Mouse (Mus musculus) midbrain, embryonic 13.5 days (tissue): ENCODE results near the gene Tnf. TPM values are rescaled to one million over a fixed set of nuclear protein-coding genes. Genes with fewer than 3 reads are reported as not detected.
A peak's percentile ranks its signal among the peaks of the same experiment; 100 is the strongest.

ENCODE experiments used
- ATAC-seq: fragments of 200-750 bp; cut with Nextera tagmentation; 2 replicates; pipeline ENCODE4 v1.8.0; 2017; ENCODE audit warnings: mild to moderate bottlenecking, moderate TSS enrichment, moderate library complexity
- H3K27ac ChIP-seq: fragments of 300-500 bp; sonication (generic); 2 replicates; pipeline ENCODE4 v1.5.1; 2015; ENCODE audit warnings: inconsistent platforms, mild to moderate bottlenecking, moderate library complexity
- H3K27me3 ChIP-seq: fragments of 300-500 bp; sonication (generic); 2 replicates; pipeline ENCODE4 v1.6.1; 2015; ENCODE audit warnings: mild to moderate bottlenecking, inconsistent platforms
- H3K36me3 ChIP-seq: fragments of 300-500 bp; sonication (generic); 2 replicates; pipeline ENCODE4 v1.6.1; 2015; ENCODE audit warnings: mild to moderate bottlenecking, inconsistent platforms
- H3K4me1 ChIP-seq: fragments of 300-500 bp; sonication (generic); replicated peaks from 2 replicates; pipeline ENCODE4 v1.6.1; 2015; ENCODE audit warnings: inconsistent platforms
- H3K4me2 ChIP-seq: fragments of 300-500 bp; sonication (generic); replicated peaks from 2 replicates; pipeline ENCODE4 v1.6.1; 2015; ENCODE audit warnings: moderate library complexity, mild to moderate bottlenecking, inconsistent platforms
- H3K4me3 ChIP-seq: fragments of 300-500 bp; sonication (generic); replicated peaks from 2 replicates; pipeline ENCODE4 v1.5.1; 2015; ENCODE audit warnings: mild to moderate bottlenecking, inconsistent platforms
- H3K9ac ChIP-seq: fragments of 300-500 bp; sonication (generic); replicated peaks from 2 replicates; pipeline ENCODE4 v1.6.1; 2015; ENCODE audit warnings: mild to moderate bottlenecking, inconsistent platforms
- H3K9me3 ChIP-seq: fragments of 300-500 bp; sonication (generic); 2 replicates; pipeline ENCODE4 v1.6.1; 2016; ENCODE audit warnings: mild to moderate bottlenecking, inconsistent platforms
- WGBS: fragments of 180-500 bp; shearing (Covaris S2); methylation state at CpG from one replicate; pipeline ENCODE4 v1.1.7; 2015; 5-methylcytosine and 5-hydroxymethylcytosine counted together
- polyA plus RNA-seq: library from polyadenylated mRNA; unstranded; fragments of >200 nt; fragmentation: Nextera tagmentation; extraction: Ambion mirVana; gene quantifications from 2 replicates; pipeline ENCODE4 v1.2.1, GENCODE M21; 2015

Tnf gene
- polyA plus RNA-seq, 1 experiment from 2014 or later = not detected

- no peaks in the 10 kb centered on the region for H3K27me3 ChIP-seq
- WGBS = 88% methylated on average over 5 of the region's 5 CpGs
Observed at GRCm38 (mm10) chr17:35232659-35233058, 30.9 kb upstream of the Tnf start.

GRCm38 (mm10) chr17:35232043-35232442 lies 30.2 kb upstream of the Tnf start:
- no peaks in the 10 kb centered on the region for H3K27me3 ChIP-seq
- no peak overlapping the region for H3K27ac ChIP-seq
- 12% methylated on average over 12 of the region's 12 CpGs for WGBS
- peaks cover 28% of the 10 kb centered on the region for H3K4me1 ChIP-seq
- H3K36me3 ChIP-seq = peaks cover 45% of the 10 kb centered on the region
- H3K4me2 ChIP-seq = peak overlapping the region; percentile 23; the same call in 1 of the 2 replicates
- ATAC-seq = no peak
- no peaks in the 10 kb centered on the region for H3K9me3 ChIP-seq
- H3K9ac ChIP-seq = peak overlapping the region; percentile 32; the same call in 1 of the 2 replicates
- H3K4me3 ChIP-seq = no peak overlapping the region; the same call in 1 of the 2 replicates

More at GRCm38 (mm10) chr17:35232659-35233058, 30.9 kb upstream of the Tnf start:
- Histone ChIP-seq H3K36me3 (peaks cover 39% of the 10 kb centered on the region), H3K9ac (no peak overlapping the region), H3K9me3 (no peaks in the 10 kb centered on the region), H3K4me2 (no peak overlapping the region), H3K4me1 (peaks cover 33% of the 10 kb centered on the region), H3K27ac (no peak overlapping the region), H3K4me3 (no peak overlapping the region)
- no peak for ATAC-seq

- Histone ChIP-seq H3K27ac (no peak overlapping the region), H3K9me3 (no peaks in the 10 kb centered on the region), H3K27me3 (no peaks in the 10 kb centered on the region), H3K9ac (no peak overlapping the region), H3K4me1 (peaks cover 21% of the 10 kb centered on the region), H3K4me3 (no peak overlapping the region), H3K36me3 (peaks cover 49% of the 10 kb centered on the region), H3K4me2 (no peak overlapping the region)
- 95% methylated on average over 10 of the region's 10 CpGs for WGBS
- ATAC-seq = no peak
Observed at GRCm38 (mm10) chr17:35231022-35231421, 29.2 kb upstream of the Tnf start.

GRCm38 (mm10) chr17:35226561-35227046 lies 24.8 kb upstream of the Tnf start:
- WGBS = 89% methylated on average over 14 of the region's 14 CpGs
- ATAC-seq = no peak
- Histone ChIP-seq H3K9ac (no peak overlapping the region), H3K4me1 (peaks cover under 1% of the 10 kb centered on the region; the same call in 1 of the 2 replicates), H3K4me3 (no peak overlapping the region), H3K27ac (no peak overlapping the region), H3K4me2 (no peak overlapping the region), H3K36me3 (peaks cover 62% of the 10 kb centered on the region), H3K9me3 (no peaks in the 10 kb centered on the region), H3K27me3 (no peaks in the 10 kb centered on the region)

DNA sequence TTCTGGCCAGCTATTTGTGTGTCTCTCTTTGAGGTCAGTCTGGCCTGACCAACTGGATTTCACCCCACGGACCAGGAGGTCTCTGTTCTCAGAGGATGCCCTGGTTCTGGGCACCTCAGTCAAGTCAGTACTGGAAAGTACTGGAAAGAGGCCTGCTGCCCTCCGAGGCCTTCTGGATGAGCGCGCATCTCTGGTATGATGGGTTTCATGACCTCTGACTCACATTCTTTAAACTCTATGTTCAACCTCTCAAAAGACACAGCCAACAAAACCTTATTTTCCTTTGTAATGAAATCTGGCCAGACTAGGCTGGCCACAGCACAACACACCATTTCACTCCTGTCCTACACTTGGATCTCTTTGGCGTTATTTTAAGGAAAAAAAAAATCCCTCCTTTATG lies 23.6 kb upstream of the Tnf start:
- WGBS = 97% methylated on average over 5 of the region's 5 CpGs
- H3K4me1 ChIP-seq = no peaks in the 10 kb centered on the region
- ATAC-seq = no peak

DNA sequence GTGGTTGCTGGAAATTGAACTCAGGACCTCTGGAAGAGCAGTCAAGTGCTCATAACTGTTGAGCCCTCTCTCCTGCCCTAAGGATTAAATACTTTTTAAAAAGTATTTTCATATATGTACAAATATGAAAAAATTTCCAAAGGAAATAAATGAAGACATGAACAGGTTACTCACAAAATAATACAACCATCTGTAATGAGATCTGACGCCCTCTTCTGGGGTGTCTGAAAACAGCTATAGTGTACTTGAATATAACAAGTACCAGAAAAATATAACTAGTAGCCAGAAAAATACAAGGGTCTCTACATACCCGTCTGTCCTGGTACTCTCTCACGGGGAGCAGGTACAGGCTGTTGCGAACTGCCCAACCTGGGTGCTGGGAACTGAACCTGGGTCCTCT lies 22.8 kb upstream of the Tnf start:
- Histone ChIP-seq H3K9me3 (no peaks in the 10 kb centered on the region), H3K4me2 (no peak overlapping the region), H3K36me3 (peaks cover 64% of the 10 kb centered on the region), H3K9ac (no peak overlapping the region), H3K27ac (no peak overlapping the region), H3K27me3 (no peaks in the 10 kb centered on the region), H3K4me3 (no peak overlapping the region), H3K4me1 (no peaks in the 10 kb centered on the region)
- no peak for ATAC-seq
- 93% methylated on average over 4 of the region's 4 CpGs for WGBS

More for the DNA sequence above, 23.6 kb upstream of the Tnf start:
- peaks cover 63% of the 10 kb centered on the region for H3K36me3 ChIP-seq
- H3K9ac ChIP-seq = no peak overlapping the region
- no peaks in the 10 kb centered on the region for H3K27me3 ChIP-seq
- H3K27ac ChIP-seq = no peak overlapping the region
- H3K4me3 ChIP-seq = no peak overlapping the region
- H3K9me3 ChIP-seq = no peaks in the 10 kb centered on the region
- no peak overlapping the region for H3K4me2 ChIP-seq

DNA sequence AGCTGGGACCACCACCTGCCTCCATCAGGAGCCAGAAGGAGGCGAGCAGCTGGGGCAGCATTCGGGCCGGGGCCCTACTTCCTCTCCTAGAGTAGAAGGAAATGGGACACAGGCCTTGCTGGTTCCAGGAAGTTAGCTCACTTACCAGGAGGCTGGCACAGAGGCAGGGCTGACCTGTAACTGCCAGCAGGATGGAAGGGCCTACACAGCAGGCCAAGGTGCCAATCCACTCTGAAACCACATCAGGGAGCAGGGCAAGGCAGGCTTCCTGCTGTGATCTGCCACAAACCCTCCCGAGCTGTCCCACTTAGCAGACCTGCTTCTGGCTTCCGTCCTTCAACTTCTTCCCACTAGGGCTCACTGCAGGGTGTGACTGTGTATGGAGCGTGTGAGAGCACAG lies 20.5 kb upstream of the Tnf start:
- no peak for ATAC-seq
- no peak overlapping the region for H3K4me3 ChIP-seq
- WGBS = 80% methylated on average over 6 of the region's 6 CpGs
- no peak overlapping the region for H3K4me2 ChIP-seq
- no peak overlapping the region for H3K27ac ChIP-seq
- H3K36me3 ChIP-seq = peaks cover 51% of the 10 kb centered on the region
- no peak overlapping the region for H3K9ac ChIP-seq
- H3K4me1 ChIP-seq = no peaks in the 10 kb centered on the region
- no peaks in the 10 kb centered on the region for H3K27me3 ChIP-seq
- no peaks in the 10 kb centered on the region for H3K9me3 ChIP-seq

GRCm38 (mm10) chr17:35220156-35220952 lies 18.5 kb upstream of the Tnf start, which contains the start of gene Gm16181:
Gm16181 (plus strand) TSS chr17:35220834.
- no peak within 1 kb of the TSS for H3K4me2 ChIP-seq
- H3K27ac ChIP-seq = no peak within 1 kb of the TSS
- H3K4me3 ChIP-seq = no peak within 1 kb of the TSS
- H3K9ac ChIP-seq = 0 out of 2 replicates have a peak within 1 kb of the TSS, but pooled peaks have one; percentile 14
- H3K4me1 ChIP-seq = no peaks in the 10 kb centered on the region
- H3K27me3 ChIP-seq = no peaks in the 10 kb centered on the region
- no peaks in the 10 kb centered on the region for H3K9me3 ChIP-seq
- peaks cover 44% of the 10 kb centered on the region for H3K36me3 ChIP-seq
- 84% methylated on average over 28 of the region's 28 CpGs for WGBS
- peak; percentile 30; the same call in 1 of the 2 replicates for ATAC-seq

DNA sequence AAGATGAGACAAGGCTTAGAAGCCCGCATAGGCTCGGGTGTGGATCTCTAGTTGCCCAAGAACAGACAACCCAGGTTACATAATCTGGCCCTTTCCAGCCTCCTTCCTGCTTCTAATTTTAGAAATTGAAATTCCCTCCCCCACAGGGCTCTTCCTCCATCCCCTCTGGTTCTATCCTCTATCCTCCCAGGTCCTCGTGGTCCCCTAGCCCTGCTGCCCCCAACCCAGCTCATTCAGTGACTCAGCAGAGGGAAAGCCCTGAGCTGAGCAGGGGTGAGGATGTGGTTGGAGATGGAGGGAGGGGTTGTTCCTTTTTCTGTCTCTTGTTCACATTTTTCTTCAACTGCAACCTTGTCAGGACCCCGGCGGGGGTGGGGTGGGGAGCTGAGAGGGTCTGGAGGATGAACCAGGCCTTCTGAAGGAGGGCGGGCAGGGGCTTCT lies 17.8 kb upstream of the Tnf start:
- Histone ChIP-seq H3K27ac (no peak overlapping the region), H3K36me3 (peaks cover 37% of the 10 kb centered on the region), H3K9ac (no peak overlapping the region), H3K4me2 (no peak overlapping the region), H3K9me3 (no peaks in the 10 kb centered on the region), H3K4me3 (no peak overlapping the region), H3K27me3 (no peaks in the 10 kb centered on the region), H3K4me1 (no peaks in the 10 kb centered on the region)
- no peak for ATAC-seq
- 93% methylated on average over 6 of the region's 6 CpGs for WGBS

DNA sequence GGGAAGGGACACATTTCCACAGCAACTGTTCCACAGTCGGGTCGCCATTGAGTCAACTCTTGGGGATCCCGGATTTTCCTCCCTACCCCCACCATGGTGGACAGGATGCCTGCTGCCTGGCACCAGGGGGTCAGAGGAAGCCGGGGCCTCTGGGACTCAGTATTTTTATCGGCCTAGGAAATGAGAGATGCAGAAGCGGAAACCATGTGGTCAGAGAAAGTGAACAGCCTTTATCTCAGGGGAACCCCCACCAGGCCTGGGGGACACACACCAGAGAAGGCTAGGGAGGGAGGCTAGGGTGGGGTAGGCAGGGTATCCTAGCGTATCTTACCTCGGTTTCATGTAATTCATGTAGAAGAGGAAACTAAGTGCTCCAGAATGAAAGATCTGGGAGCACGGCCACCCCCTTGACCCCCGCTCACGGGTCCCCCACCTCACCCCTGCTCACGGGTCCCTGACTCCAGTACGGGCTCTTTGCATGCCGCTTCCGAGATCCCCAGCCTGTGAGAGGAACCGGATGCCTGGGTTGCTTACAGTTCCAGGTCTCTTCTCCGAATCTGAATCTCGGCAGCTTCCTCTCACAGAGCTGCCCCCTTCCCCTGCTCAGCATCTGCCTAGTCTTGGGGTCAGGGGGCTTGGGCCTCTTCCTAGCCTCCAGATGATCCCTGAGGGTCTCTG lies 16.8 kb upstream of the Tnf start:
- Histone ChIP-seq H3K27me3 (no peaks in the 10 kb centered on the region), H3K9ac (no peak overlapping the region), H3K36me3 (peaks cover 37% of the 10 kb centered on the region), H3K4me2 (no peak overlapping the region), H3K9me3 (no peaks in the 10 kb centered on the region), H3K4me1 (no peaks in the 10 kb centered on the region), H3K4me3 (no peak overlapping the region), H3K27ac (no peak overlapping the region)
- WGBS = 89% methylated on average over 18 of the region's 18 CpGs
- no peak for ATAC-seq

- Histone ChIP-seq H3K9ac (no peak overlapping the region), H3K27me3 (no peaks in the 10 kb centered on the region), H3K9me3 (no peaks in the 10 kb centered on the region), H3K27ac (no peak overlapping the region), H3K4me2 (no peak overlapping the region), H3K4me1 (no peaks in the 10 kb centered on the region), H3K4me3 (no peak overlapping the region), H3K36me3 (no peaks in the 10 kb centered on the region)
- ATAC-seq = no peak
- 92% methylated on average over 5 of the region's 5 CpGs for WGBS
Observed at GRCm38 (mm10) chr17:35213071-35213470, 11.3 kb upstream of the Tnf start.

- no peak for ATAC-seq
- no peaks in the 10 kb centered on the region for H3K27me3 ChIP-seq
- 84% methylated on average over 3 of the region's 3 CpGs for WGBS
- no peaks in the 10 kb centered on the region for H3K9me3 ChIP-seq
- H3K4me2 ChIP-seq = no peak overlapping the region
- H3K4me1 ChIP-seq = no peaks in the 10 kb centered on the region
- no peak overlapping the region for H3K27ac ChIP-seq
- H3K4me3 ChIP-seq = no peak overlapping the region
- H3K9ac ChIP-seq = no peak overlapping the region
- H3K36me3 ChIP-seq = no peaks in the 10 kb centered on the region
Observed at GRCm38 (mm10) chr17:35210593-35210992, 8.8 kb upstream of the Tnf start.
